Mouse (Mus musculus): ENCODE measurements around the gene Mettl7a2.
"Not testable (repeated sequence)": the region's sequence is repeated elsewhere in the genome, so short reads cannot be mapped to it uniquely, and the experiment has no call there.

GRCm38 (mm10) chr15:100337847-100338246, 15.2 kb upstream of the Mettl7a2 start:
- not testable (repeated sequence) for TF ChIP-seq POLR2AphosphoS5 (IDR thresholded peaks at IDR 0.05; ENCODE audit: insufficient replicate concordance, low read depth, low read length); CTCF (IDR thresholded peaks at IDR 0.05; ENCODE audit: low read depth, low read length); GATA2 (IDR thresholded peaks at IDR 0.05; ENCODE audit: borderline replicate concordance, low read depth, low read length)

Measured in G1E (cell line).